Mouse (Mus musculus) bone marrow, adult 2 months (tissue): Measurements from ENCODE around the gene Icos. TPM values are rescaled to one million over a fixed set of nuclear protein-coding genes. Genes with fewer than 3 reads are reported as not detected.

Source experiments
- H3K27ac ChIP-seq: fragments of 200-500 bp; 2 replicates; pipeline ENCODE4 v1.5.1; 2012; ENCODE audit warnings: low read depth, mild to moderate bottlenecking, control low read depth, inconsistent platforms, low read length; ENCODE audit not compliant: control insufficient read depth, poor library complexity, insufficient read depth
- H3K4me1 ChIP-seq: fragments of 200-500 bp; 2 replicates; pipeline ENCODE4 v1.6.1; 2011; ENCODE audit warnings: low read length; ENCODE audit not compliant: control insufficient read depth, insufficient read depth
- H3K4me3 ChIP-seq: fragments of 200-500 bp; replicated peaks from 2 replicates; pipeline ENCODE3; 2011; ENCODE audit warnings: mild to moderate bottlenecking, low read depth, low read length, control low read depth; ENCODE audit not compliant: control insufficient read depth
- CTCF ChIP-seq: fragments of 200-500 bp; IDR thresholded peaks from 2 replicates; pipeline ENCODE4 v1.5.1; 2011; ENCODE audit warnings: low read length, control low read depth; ENCODE audit not compliant: control insufficient read depth, insufficient read depth
- POLR2A ChIP-seq: fragments of 200-500 bp; IDR thresholded peaks from 2 replicates; pipeline ENCODE4 v1.6.1; 2011; ENCODE audit warnings: low read depth, mild to moderate bottlenecking, control low read depth, low read length, borderline replicate concordance; ENCODE audit not compliant: control insufficient read depth
- WGBS: fragments of 180-500 bp; shearing (Covaris S2); methylation state at CpG from one replicate; pipeline ENCODE4 v1.1.7; 2018; 5-methylcytosine and 5-hydroxymethylcytosine counted together
- polyA plus RNA-seq: library from polyadenylated mRNA; stranded (reverse); fragments of >200 nt; gene quantifications from 2 replicates; pipeline ENCODE4 v1.2.4, GENCODE M21; 2011; ENCODE audit warnings: low replicate concordance; ENCODE audit not compliant: missing spikeins, insufficient read depth, insufficient read length

Gene Icos
- polyA plus RNA-seq, 1 experiment: not detected

DNA sequence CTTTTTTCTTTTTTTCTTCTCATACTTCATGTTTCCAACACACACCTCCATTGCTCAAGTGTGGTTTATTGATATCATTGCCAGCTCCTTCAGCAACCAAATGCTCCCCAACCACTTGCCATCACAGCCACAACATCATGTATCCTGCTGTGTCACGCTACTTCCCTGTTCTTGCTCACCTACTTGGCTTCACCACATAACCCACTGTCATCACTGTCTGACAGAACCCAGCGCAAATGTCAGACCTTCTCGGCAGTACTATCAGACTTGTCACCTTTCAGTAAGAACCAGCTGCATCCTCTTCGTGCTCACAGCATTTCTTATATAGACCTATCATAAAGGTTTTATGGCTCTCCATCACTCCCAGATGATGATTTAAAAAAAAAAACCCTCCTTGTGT lies 61.6 kb downstream of the Icos start:
- no peak overlapping the region for H3K4me3 ChIP-seq
- 26% methylated on average over 4 of the region's 4 CpGs for WGBS
- TF ChIP-seq CTCF (no peak), POLR2A (no peak)
- no peak overlapping the region for H3K27ac ChIP-seq
- no peaks in the 10 kb centered on the region for H3K4me1 ChIP-seq

DNA sequence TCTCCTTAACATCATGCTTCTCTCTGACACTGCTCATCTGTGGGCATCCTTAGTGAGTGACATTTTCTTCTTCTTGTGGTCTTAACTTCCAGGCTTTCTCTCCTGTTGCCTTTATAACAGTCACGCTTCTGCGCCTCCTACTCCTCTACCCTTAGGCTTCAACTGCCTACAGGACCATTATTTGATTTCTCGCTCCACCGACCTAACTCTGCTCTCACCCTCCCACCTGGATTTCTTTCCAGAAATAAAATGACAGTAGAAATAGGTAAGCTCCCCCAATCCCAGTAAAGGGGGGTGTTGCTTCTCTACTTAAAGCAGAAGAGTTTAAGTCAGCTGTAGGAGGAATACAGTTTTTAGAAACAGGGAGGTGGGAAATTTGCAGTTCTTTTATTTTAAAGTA lies 62.7 kb downstream of the Icos start:
- H3K4me3 ChIP-seq: no peak overlapping the region
- no peaks in the 10 kb centered on the region for H3K4me1 ChIP-seq
- WGBS: 83% methylated on average over 4 of the region's 4 CpGs
- no peak for TF ChIP-seq POLR2A
- TF ChIP-seq CTCF: no peak
- H3K27ac ChIP-seq: no peak overlapping the region

DNA sequence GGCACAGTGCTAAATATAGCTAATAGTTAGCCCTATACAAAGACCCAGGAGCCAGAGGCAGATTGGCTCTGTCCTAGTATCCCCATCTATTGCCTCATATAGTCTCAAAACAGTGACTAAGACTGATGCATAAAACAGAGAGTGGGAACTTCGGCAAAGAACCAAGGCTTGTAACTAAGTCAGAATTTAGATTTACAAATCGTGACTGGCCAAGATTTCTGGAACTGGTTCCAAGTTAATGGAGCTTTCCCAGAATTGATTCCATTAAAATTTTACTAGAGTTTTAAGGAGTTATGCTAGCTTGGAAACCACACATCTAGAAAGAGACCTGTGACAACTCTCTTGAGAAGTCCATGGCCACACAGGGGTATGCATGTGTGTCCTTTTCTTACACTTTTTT lies 65.1 kb downstream of the Icos start:
- H3K4me1 ChIP-seq: no peaks in the 10 kb centered on the region
- H3K27ac ChIP-seq: no peak overlapping the region
- H3K4me3 ChIP-seq: no peak overlapping the region
- 78% methylated on average over 2 of the region's 2 CpGs for WGBS
- TF ChIP-seq CTCF (no peak), POLR2A (no peak)

DNA sequence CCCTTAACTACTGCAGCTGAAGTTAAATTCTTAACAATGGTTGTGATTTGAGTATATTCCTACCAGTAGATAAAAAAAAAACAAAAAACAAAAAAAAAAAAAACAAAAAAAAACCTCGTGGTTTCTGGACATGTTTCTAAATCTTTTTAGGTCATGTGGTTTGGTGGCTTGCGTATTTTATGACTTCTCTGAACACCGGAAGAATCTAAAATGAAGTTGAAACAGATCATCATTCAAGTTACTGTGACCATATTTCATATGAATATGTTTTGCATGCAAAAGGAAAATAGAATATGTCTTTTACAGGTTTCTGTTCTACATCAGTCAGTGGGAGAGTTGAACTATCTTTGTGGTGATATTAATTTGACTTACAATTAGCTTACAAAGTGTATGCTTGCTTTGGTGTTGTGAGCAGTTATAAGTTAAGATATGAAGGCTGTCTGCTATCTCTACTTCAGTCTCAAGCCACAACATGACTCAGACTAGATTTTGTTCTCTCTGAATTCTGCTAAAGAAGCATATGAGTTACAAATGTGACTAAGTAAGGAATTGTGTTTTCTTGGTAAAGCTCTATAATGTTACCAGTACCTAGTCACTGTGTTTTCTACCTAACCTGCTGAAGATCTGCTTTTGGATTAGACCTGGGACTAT lies 68.5 kb downstream of the Icos start:
- H3K4me1 ChIP-seq: no peaks in the 10 kb centered on the region
- no peak overlapping the region for H3K4me3 ChIP-seq
- WGBS: 20% methylated on average over 3 of the region's 3 CpGs
- H3K27ac ChIP-seq: no peak overlapping the region
- TF ChIP-seq CTCF (no peak), POLR2A (no peak)

DNA sequence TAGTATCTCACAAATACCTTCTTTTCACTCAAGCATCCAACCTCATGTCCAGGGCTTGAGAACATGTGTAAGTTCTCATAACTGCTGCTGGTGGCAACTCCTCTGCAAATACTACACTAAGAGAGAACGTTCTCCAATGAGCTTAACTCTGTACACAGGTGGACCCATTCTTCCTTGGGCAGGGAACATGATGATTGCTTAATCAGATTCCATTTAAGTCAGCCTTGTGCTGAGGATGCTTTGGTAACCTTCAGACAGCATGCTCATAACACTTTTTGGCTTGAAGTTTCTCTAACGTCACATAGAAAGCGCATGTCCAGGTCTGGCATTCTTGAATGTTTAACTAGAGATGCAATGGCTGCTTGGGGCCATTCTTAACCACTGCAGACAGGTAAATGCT lies 69.6 kb downstream of the Icos start:
- 77% methylated on average over 3 of the region's 3 CpGs for WGBS
- Histone ChIP-seq H3K4me1 (no peaks in the 10 kb centered on the region), H3K27ac (no peak overlapping the region), H3K4me3 (no peak overlapping the region)
- TF ChIP-seq POLR2A (no peak), CTCF (no peak)

Other genes with a start within 250 kb of the Icos start
- gene Ctla4, start 90.9 kb upstream of the Icos start, polyA plus RNA-seq: not detected in 2 replicates